Mouse (Mus musculus): ENCODE data around the gene Nol10.

GRCm38 (mm10) chr12:17324549-17325470 is 23.4 kb upstream of the Nol10 start:
- TF ChIP-seq CTCF (conservative IDR thresholded peaks at IDR 0.05; ENCODE audit: low read length) (no peak), POU5F1 (IDR thresholded peaks at IDR 0.05; ENCODE audit: borderline replicate concordance, low read length) (no peak)

All from E14TG2a.4 (cell line).